Mouse (Mus musculus) cortical plate, adult 2 months (tissue): Measurements from ENCODE around the gene Arntl.
A peak's percentile ranks its signal among the peaks of the same experiment; 100 is the strongest.

Experiments used
- CTCF ChIP-seq: fragments of 200-500 bp; IDR thresholded peaks from 2 replicates; pipeline ENCODE4 v1.5.1; 2011; ENCODE audit warnings: mild to moderate bottlenecking, control low read depth, low read length; ENCODE audit not compliant: insufficient read depth; ENCODE audit errors: extremely low read depth
- POLR2A ChIP-seq: fragments of 200-500 bp; IDR thresholded peaks from 2 replicates; pipeline ENCODE4 v1.6.1; 2011; ENCODE audit warnings: mild to moderate bottlenecking, low read length, control low read depth; ENCODE audit not compliant: insufficient read depth; ENCODE audit errors: extremely low read depth

- peak; percentile 53 for TF ChIP-seq CTCF
- TF ChIP-seq POLR2A: no peak
These were observed 48.8 kb downstream of the Arntl start for GRCm38 (mm10) chr7:113256046-113256445.
